Mouse (Mus musculus) lung, adult 2 months (tissue): ENCODE measurements at regions not wholly inside any gene's neighbourhood (a gene's known extent, or its start where the extent isn't known, plus 50 kb on each side); places are given as distances from the start of the nearest gene placed in this dataset.
"Not testable (repeated sequence)": the region's sequence is repeated elsewhere in the genome, so short reads cannot be mapped to it uniquely, and the experiment has no call there.

Source experiments
- DNase-seq: peaks from one replicate; pipeline ENCODE4 v3.0.0; 2022
- H3K4me1 ChIP-seq: fragments of 200-500 bp; 2 replicates; pipeline ENCODE4 v1.6.1; 2011; ENCODE audit warnings: low read length; ENCODE audit not compliant: control insufficient read depth, insufficient read depth
- H3K4me3 ChIP-seq: fragments of 200-500 bp; replicated peaks from 2 replicates; pipeline ENCODE3; 2011; ENCODE audit warnings: low read depth, mild to moderate bottlenecking, control low read depth, low read length; ENCODE audit errors: extremely low read depth
- CTCF ChIP-seq: fragments of 200-500 bp; IDR thresholded peaks from 2 replicates; pipeline ENCODE4 v1.5.1; 2011; ENCODE audit warnings: mild to moderate bottlenecking, low read length, control low read depth; ENCODE audit not compliant: insufficient read depth
- POLR2A ChIP-seq: fragments of 200-500 bp; IDR thresholded peaks from 2 replicates; pipeline ENCODE4 v1.6.1; 2011; ENCODE audit warnings: low read depth, mild to moderate bottlenecking, control low read depth, low read length, borderline replicate concordance; ENCODE audit errors: extremely low read depth
- whole genome bisulfite sequencing: fragments of 180-500 bp; shearing (Covaris S2); methylation state at CpG from one replicate; pipeline ENCODE4 v1.1.7; 2018; 5-methylcytosine and 5-hydroxymethylcytosine counted together

DNA sequence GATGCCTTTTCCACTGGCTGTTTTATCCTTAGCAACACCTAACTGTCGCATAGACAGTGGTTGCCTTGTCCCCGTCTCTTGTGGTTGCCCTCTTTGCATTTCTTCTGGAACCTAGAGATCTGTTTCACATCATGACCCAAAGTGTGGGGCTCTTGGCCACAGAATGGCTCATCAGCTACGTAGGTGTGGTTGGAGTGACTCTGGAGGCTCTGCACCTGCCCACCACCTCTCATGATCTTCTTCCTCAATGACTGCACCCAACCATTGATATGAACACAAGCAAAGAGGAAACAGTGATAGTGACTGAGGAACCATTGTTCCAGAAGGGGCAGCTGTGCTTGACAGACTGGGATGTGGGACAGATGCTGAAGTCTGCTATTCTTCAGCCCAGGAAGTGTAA lies 167.8 kb upstream of the Rapgef5 start:
- no peak for DNase-seq
- Histone ChIP-seq H3K4me1 (no peaks in the 10 kb centered on the region), H3K4me3 (no peak overlapping the region)
- TF ChIP-seq POLR2A (no peak), CTCF (no peak)
- 75% methylated on average over 3 of the region's 3 CpGs for WGBS

DNA sequence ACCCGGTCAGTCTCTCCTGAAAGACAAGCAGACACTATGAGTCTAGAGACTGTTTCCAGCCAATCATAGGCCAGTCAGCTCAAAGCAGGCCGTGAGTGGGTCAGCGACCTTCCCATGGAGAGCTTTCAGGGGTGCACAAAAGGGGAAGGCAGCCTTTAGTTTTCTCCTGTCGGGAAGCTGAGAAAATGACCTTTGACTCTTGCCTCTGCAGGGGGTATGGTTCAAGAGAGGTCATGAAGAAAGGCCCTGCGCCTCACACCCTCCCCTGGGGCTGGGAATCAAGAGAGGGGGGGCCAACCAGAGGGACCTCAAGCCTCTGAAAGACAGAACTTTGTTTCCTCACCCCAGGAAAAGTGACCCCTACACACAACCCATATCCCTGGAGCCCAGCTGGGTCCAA lies 164.4 kb upstream of the Rapgef5 start:
- WGBS = 30% methylated on average over 5 of the region's 5 CpGs
- no peak for DNase-seq
- H3K4me3 ChIP-seq = no peak overlapping the region
- TF ChIP-seq CTCF = no peak
- TF ChIP-seq POLR2A = no peak
- no peaks in the 10 kb centered on the region for H3K4me1 ChIP-seq

DNA sequence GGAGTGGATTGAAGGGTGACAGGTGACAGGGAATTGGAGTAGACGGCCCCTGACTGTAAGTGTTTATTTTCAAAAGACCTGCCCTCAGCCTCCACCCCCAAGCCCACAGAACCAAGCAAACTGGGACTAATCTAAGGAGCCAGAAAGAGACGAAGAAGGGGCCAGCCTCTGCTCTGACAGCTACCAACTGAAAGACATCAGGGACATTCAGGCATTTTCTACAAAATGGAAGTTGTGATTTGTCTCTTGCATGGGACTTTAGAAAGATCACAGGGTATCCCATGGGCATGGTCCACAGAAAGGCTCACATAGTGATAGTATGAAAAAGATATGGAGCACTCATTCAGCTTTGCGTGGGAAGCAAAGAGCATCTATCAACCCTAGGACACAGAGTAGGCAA lies 163.8 kb upstream of the Rapgef5 start:
- Histone ChIP-seq H3K4me1 (no peaks in the 10 kb centered on the region), H3K4me3 (no peak overlapping the region)
- TF ChIP-seq CTCF (no peak), POLR2A (no peak)
- 56% methylated on average over 3 of the region's 3 CpGs for WGBS
- no peak for DNase-seq

DNA sequence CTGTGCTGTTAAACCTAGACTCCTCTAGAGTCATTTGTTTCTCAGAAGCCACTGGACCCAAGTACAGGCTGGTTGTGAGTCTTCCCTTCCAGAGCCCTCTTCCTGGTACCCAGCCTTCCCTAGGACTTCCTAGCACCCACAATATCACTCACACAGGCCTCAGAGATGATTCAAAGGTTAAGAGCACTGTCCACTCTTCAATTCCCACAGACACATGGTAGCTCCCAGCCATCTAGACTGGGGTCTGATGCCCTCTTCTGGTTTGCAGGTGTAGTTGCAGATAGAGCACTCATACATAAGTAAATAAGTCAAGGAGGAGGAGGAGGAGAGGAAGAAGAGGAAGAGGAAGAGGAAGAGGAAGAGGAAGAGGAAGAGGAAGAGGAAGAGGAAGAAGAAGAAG lies 163.3 kb upstream of the Rapgef5 start:
- DNase-seq = no peak
- Histone ChIP-seq H3K4me3 (no peak overlapping the region), H3K4me1 (no peaks in the 10 kb centered on the region)
- TF ChIP-seq CTCF = peak; percentile 34; the same call in 1 of the 2 replicates
- no peak for TF ChIP-seq POLR2A

DNA sequence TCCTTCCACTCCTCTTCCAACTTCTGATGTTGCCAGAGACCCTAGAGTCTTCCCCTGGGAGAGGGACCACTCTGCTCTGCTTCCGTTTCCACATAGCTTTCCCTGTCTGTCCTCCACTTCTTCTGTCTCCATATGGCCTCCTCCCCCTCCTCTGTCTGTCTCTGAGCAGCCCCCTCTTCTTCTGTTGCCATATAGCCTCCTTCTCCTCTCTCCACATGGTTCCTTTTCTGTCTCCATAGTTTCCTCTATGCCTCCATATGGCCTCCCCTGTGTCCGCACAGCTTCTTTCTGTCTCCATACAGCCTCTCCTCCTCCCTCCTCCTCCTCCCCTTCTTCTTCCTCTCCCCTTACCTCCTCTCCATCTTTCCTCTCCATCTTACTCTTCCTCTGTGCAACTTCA lies 158.5 kb upstream of the Rapgef5 start:
- no peak for TF ChIP-seq POLR2A
- TF ChIP-seq CTCF = no peak
- Histone ChIP-seq H3K4me3 (no peak overlapping the region), H3K4me1 (no peaks in the 10 kb centered on the region)
- DNase-seq = no peak
- 93% methylated on average over 2 of the region's 2 CpGs for WGBS

DNA sequence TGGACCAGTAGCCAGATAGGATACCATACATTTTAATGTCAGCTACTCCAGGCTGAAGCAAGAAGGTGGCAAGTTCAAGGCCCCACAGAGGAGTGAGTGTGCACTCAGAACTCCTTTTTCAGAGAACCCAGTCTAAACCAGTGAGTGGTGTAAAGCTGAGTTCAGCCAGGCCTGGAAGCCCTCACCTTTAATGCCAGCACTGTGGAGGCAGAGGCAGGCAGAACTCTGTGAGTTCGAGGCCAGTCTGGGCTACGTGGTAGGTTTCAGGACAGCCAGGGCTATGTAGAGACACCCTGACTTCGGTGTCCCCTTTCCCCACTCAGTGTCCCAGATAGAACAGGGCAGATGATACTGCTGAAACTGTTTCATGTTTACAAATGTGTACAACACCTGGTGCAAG lies 157.4 kb upstream of the Rapgef5 start:
- Histone ChIP-seq H3K4me3 (no peak overlapping the region), H3K4me1 (no peaks in the 10 kb centered on the region)
- 87% methylated on average over 3 of the region's 3 CpGs for WGBS
- TF ChIP-seq CTCF (no peak), POLR2A (no peak)
- DNase-seq = no peak

DNA sequence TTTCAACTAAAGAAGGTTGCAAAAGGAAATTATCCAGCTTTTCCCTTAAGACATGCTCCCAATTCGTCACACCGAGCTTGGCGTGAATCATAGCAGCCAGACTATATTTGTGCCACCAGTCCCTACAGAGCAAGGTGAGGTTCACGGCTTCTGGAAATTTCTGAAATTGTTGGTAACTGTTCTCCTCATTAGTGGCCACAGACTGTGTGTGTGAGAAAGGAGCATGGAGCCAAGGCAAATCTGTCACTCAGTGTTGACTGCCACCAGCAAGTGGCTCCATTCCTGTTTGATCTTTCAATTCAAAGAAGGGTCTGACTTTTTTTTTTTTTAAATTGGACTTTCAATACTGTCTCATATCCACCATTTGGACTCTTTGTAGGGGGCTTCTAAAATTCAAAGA lies 156.1 kb upstream of the Rapgef5 start:
- TF ChIP-seq POLR2A (no peak), CTCF (no peak)
- Histone ChIP-seq H3K4me3 (no peak overlapping the region), H3K4me1 (no peaks in the 10 kb centered on the region)
- WGBS = 77% methylated on average over 4 of the region's 4 CpGs
- no peak for DNase-seq

DNA sequence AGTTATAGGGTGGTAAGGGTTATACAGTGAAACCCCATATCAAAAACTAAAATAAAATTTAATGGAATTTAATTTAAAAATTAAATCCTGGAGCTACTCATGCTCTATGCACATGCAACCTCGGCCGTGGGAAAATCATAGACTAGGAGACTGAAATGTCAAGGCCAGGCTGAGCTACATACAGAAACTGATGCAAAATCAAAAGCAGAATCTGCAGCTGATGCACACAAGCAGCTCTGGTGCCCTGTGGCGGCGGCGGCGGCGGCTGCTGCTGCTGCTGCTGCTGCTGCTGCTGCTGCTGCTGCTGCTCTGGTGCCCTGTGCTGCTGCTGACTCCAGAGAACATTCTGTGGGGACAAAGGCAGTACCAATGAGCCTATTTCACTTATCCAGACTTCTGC lies 154.5 kb upstream of the Rapgef5 start:
- TF ChIP-seq POLR2A (no peak), CTCF (no peak)
- Histone ChIP-seq H3K4me1 (no peaks in the 10 kb centered on the region), H3K4me3 (no peak overlapping the region)
- DNase-seq = no peak
- WGBS = 92% methylated on average over 7 of the region's 7 CpGs

DNA sequence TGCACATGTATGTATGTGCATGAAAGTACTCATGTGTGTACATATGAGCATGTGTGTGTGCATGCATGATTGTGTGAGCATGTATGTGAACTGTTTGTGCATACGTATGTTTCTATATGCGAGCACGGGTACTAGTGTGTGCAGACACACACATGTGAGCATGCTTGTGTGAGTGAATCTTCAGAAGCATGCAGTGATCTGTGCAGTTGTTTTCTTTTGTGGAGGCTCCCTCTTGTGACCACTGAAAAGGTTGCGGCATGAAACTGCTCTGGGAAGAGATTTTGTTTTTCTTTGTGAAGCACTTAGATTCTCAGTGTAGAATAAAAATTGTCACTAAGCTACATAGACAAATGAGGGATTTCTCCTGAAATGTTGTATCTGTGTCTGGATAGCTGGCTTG lies 152.8 kb upstream of the Rapgef5 start:
- WGBS = 55% methylated on average over 4 of the region's 4 CpGs
- H3K4me3 ChIP-seq, DNase-seq, H3K4me1 ChIP-seq: not testable (repeated sequence)

DNA sequence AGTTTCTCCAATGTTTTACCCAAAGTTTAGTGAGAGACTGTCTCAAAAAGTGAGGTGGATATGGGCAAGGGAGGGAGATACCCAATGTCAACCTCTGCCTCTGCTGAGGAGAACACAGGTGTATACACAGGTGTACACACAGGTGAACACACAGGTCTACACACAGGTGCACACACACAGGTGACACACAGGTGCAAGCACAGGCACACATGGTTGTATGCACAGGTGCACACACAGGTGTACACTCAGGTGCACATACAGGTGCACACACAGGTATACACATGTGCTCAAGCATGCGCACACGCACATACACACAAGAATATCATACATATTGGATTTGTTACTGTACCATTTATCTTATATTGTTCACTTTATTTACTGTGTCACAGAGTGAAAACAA lies 151.1 kb upstream of the Rapgef5 start:
- DNase-seq = no peak
- 96% methylated on average over 2 of the region's 2 CpGs for WGBS
- no peaks in the 10 kb centered on the region for H3K4me1 ChIP-seq
- H3K4me3 ChIP-seq = no peak overlapping the region
- TF ChIP-seq POLR2A (no peak), CTCF (no peak)

DNA sequence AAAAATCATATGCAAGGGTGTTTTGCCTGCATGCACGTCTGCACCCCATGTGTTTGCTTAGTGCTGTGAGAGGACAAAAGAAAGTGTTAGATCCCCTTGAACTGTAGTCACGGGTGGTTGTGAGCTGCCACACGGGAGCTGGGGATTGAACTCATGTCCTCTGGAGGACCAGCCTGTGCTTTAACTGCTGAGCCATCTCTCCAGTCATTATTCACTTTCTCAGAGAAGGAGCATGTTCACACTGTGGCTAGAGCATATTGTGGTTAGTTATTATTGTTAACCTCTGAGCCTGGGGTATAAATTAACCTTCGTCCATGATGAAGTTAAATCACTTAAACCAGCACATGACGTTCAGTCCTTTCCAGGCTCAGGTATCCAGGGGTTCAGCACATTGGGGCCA lies 150.4 kb upstream of the Rapgef5 start:
- H3K4me1 ChIP-seq = no peaks in the 10 kb centered on the region
- TF ChIP-seq POLR2A (no peak), CTCF (no peak)
- WGBS = 60% methylated on average over 5 of the region's 5 CpGs
- no peak for DNase-seq
- H3K4me3 ChIP-seq = no peak overlapping the region
